Mouse (Mus musculus): ENCODE data around the gene Gm10840.
"Not testable (repeated sequence)": the region's sequence is repeated elsewhere in the genome, so short reads cannot be mapped to it uniquely, and the experiment has no call there.

Gm10840 gene

GRCm38 (mm10) chr11:106199997-106200396, 39.3 kb downstream of the Gm10840 start:
- not testable (repeated sequence) for DNase-seq

GRCm38 (mm10) chr11:106200756-106201155, 40.1 kb downstream of the Gm10840 start:
- no peak for DNase-seq

- no peak for DNase-seq
These were observed 40.9 kb downstream of the Gm10840 start for GRCm38 (mm10) chr11:106201337-106202122.

- DNase-seq: no peak
These were observed 41.4 kb downstream of the Gm10840 start, which contains the start of gene Strada for GRCm38 (mm10) chr11:106202123-106202465. Gene Strada, minus strand, starts transcription at chr11:106202168.

All from cerebellum, postnatal 10 days (tissue).